Comparison of ENCODE assay signal across 9 mouse cellular contexts in the genomic region with DNA sequence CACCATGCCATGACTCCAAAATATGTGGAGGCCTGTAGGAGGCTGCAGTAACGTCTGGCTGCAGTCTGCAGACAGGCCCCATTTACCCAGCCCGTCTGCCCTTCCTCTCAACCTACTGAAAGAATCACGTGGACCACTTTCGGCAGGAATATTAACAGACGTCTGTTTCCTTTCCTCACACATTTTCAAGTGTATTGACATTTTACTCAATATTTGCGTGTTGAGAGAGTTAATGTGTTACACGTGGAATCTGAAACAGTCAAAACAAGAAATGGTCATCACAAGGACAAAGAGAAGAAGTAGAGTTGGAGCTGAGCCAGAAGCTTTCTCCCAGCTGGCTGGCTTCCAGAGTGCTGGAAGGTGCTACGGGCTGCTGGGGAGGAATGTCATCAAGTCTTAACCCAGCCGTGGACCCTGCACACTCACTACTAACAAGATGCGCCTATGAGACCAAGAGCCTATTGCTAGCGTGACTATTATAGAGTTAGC. TPM values are rescaled to one million over a fixed set of nuclear protein-coding genes. Genes with fewer than 3 reads are reported as not detected.
DNase-seq lines count a peak whose midpoint lies in the region; ATAC-seq lines count a peak whose summit lies in the region.
"Had no signal": no experiment of that assay in that cellular context is flagged by ENCODE, and none has a peak within 500 bp of the region (broad histone marks: within the 10 kb centered on the region; RNA-seq: fewer than 3 reads in every experiment).

No protein-coding gene starts in this region.

- no peaks in the 10 kb centered on the region for H3K36me3 ChIP-seq in forebrain, embryonic 13.5 days (ENCODE audit: poor library complexity, severe bottlenecking)
- H3K36me3 ChIP-seq in forebrain, embryonic 10.5 days (replicated peaks) = no peaks in the 10 kb centered on the region
- no peaks in the 10 kb centered on the region for H3K36me3 ChIP-seq in limb, embryonic 12.5 days

- no peaks in the 10 kb centered on the region for H3K9me3 ChIP-seq in forebrain, embryonic 13.5 days (replicated peaks)
- H3K9me3 ChIP-seq in forebrain, embryonic 10.5 days = peaks cover 3% of the 10 kb centered on the region
- H3K9me3 ChIP-seq in limb, embryonic 12.5 days = no peaks in the 10 kb centered on the region

- H3K4me3 ChIP-seq in forebrain, embryonic 13.5 days = no peak overlapping the region
- H3K4me3 ChIP-seq in forebrain, embryonic 10.5 days = no peak overlapping the region
- no peak overlapping the region for H3K4me3 ChIP-seq in limb, embryonic 12.5 days (replicated peaks)

- ATAC-seq in forebrain, embryonic 13.5 days = peak; percentile 46; the same call in 1 of the 2 replicates
- peak; percentile 71; the same call in 1 of the 2 replicates for ATAC-seq in limb, embryonic 12.5 days (ENCODE audit: insufficient number of reproducible peaks, insufficient read depth, low FRiP score, low TSS enrichment, low read depth)
- ATAC-seq in megakaryocyte, adult 5-6 weeks (ENCODE audit: poor library complexity, severe bottlenecking) = no peak
- ATAC-seq in erythroid progenitor cell, adult 5-6 weeks (replicated peaks; ENCODE audit: low FRiP score, poor library complexity, severe bottlenecking) = no peak

- no peak for DNase-seq in forebrain, embryonic 10.5 days (ENCODE audit: extremely low spot score, low spot score)
- DNase-seq in MN1 (ENCODE audit: low spot score) = peak; percentile 36
- DNase-seq in forelimb bud, embryonic 11.5 days (ENCODE audit: low read depth, low spot score) = peak; percentile 40
- DNase-seq in urinary bladder, postnatal 4 days (ENCODE audit: low spot score in 2 of 2) = no peak

- H3K9ac ChIP-seq in forebrain, embryonic 13.5 days = no peak overlapping the region
- H3K9ac ChIP-seq in limb, embryonic 12.5 days (replicated peaks) = no peak overlapping the region

- peaks cover 42% of the 10 kb centered on the region for H3K4me1 ChIP-seq in forebrain, embryonic 13.5 days
- H3K4me1 ChIP-seq in forebrain, embryonic 10.5 days = peaks cover 22% of the 10 kb centered on the region; the same call in 1 of the 2 replicates
- peaks cover 40% of the 10 kb centered on the region for H3K4me1 ChIP-seq in limb, embryonic 12.5 days (replicated peaks)

- 40% methylated on average over 11 of the region's 11 CpGs for WGBS in forebrain, embryonic 13.5 days
- WGBS in forebrain, embryonic 10.5 days = 88% methylated on average over 11 of the region's 11 CpGs
- WGBS in limb, embryonic 12.5 days = 47% methylated on average over 11 of the region's 11 CpGs

- no peak overlapping the region for H3K4me2 ChIP-seq in forebrain, embryonic 13.5 days
- H3K4me2 ChIP-seq in limb, embryonic 12.5 days = peak overlapping the region; percentile 15; the same call in 1 of the 2 replicates

- H3K27me3 ChIP-seq in forebrain, embryonic 13.5 days = no peaks in the 10 kb centered on the region
- no peaks in the 10 kb centered on the region for H3K27me3 ChIP-seq in forebrain, embryonic 10.5 days (ENCODE audit: poor library complexity, severe bottlenecking)
- no peaks in the 10 kb centered on the region for H3K27me3 ChIP-seq in limb, embryonic 12.5 days

- H3K27ac ChIP-seq in forebrain, embryonic 13.5 days = no peak overlapping the region; the same call in 1 of the 2 replicates
- no peak overlapping the region for H3K27ac ChIP-seq in forebrain, embryonic 10.5 days
- H3K27ac ChIP-seq in limb, embryonic 12.5 days = peak overlapping the region; percentile 59
- H3K27ac ChIP-seq: macrophage had no signal

RNA-seq across cellular contexts. Expression of gene Wdr19, which starts 22.4 kb away (rescaled TPM):
- 10.4 and 12.6 TPM in 2 replicates for polyA plus RNA-seq in forebrain, embryonic 13.5 days (2015; fragmentation: Nextera tagmentation; extraction: Ambion mirVana)
- 12.8 and 13.7 TPM in 2 replicates for polyA plus RNA-seq in forebrain, embryonic 10.5 days (2016; fragmentation: Nextera tagmentation; extraction: Ambion mirVana)
- 12.2 and 16.6 TPM in 2 replicates for polyA plus RNA-seq in limb, embryonic 12.5 days (2016; fragmentation: Nextera tagmentation; extraction: Ambion mirVana)
- total RNA-seq in megakaryocyte, adult 5-6 weeks (2015) = 0.36 and 0.89 TPM in 2 replicates
- total RNA-seq in megakaryocyte, adult 5-6 weeks (2017) = 0.37 and 1.6 TPM in 2 replicates
- total RNA-seq in erythroid progenitor cell, adult 5-6 weeks (2015; ENCODE audit: low replicate concordance) = 0.42 and 2.2 TPM in 2 replicates
- total RNA-seq in erythroid progenitor cell, adult 5-6 weeks (2017; ENCODE audit: low replicate concordance) = 0.13 and 0.61 TPM in 2 replicates

Comparison
In these comparisons a context has a peak if more than half of its experiments do, and no peak if none do; other contexts are left out.
1. ATAC-seq: peak in forebrain, embryonic 13.5 days (single experiment) and limb, embryonic 12.5 days (single experiment); none in megakaryocyte, adult 5-6 weeks (single experiment) and erythroid progenitor cell, adult 5-6 weeks (single experiment).
2. DNase-seq: peak in MN1 (single experiment) and forelimb bud, embryonic 11.5 days (single experiment); none in forebrain, embryonic 10.5 days (single experiment) and urinary bladder, postnatal 4 days (0 of 2).